Comparison of ENCODE assay signal across 8 mouse cellular contexts in the genomic region with DNA sequence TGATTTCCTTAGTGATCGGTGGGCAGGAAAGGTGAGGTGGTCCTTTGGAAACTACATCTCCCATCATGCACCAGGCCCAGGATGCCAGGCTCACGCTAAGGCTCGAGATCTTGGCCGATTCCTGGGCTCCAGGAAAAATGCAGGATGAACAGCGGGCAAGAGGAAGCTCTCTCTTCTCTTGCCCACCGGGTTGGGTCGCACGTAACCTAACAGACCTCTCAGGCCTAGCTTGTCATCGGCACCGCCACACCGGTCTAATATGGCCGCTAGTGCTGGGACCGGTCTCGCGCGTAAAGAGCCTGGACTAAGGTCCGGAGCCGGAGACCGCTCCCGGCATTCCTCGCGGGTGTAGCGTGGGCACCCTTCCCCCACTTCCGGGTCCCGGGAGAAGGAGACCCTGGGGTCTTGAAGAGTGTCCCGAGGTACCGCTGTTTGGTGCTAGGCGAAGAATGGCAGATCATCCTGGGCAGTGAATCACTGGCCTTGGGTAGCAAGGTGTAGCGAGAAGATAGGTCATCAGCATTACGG. TPM values are rescaled to one million over a fixed set of nuclear protein-coding genes. Genes with fewer than 3 reads are reported as not detected.
DNase-seq lines count a peak whose midpoint lies in the region; ATAC-seq and TF ChIP-seq lines count a peak whose summit lies in the region.

A gene (plus strand): TSS at position 81 of the 528 bp plus-strand sequence.

- H3K27me3 ChIP-seq in ES-Bruce4 (ENCODE audit: control insufficient read depth, insufficient read depth, low read length, poor library complexity, severe bottlenecking) = no peaks in the 10 kb centered on the region
- 0 out of 2 replicates have a peak, but pooled peaks cover 3% of the 10 kb centered on the region for H3K27me3 ChIP-seq in forebrain, embryonic 12.5 days
- no peaks in the 10 kb centered on the region for H3K27me3 ChIP-seq in neural tube, embryonic 15.5 days (replicated peaks)

- peak within 1 kb of the TSS; percentile 52 for H3K27ac ChIP-seq in ES-Bruce4 (ENCODE audit: insufficient read depth, low read length)
- H3K27ac ChIP-seq in forebrain, embryonic 12.5 days = peak within 1 kb of the TSS; percentile 67
- peak within 1 kb of the TSS; percentile 94 for H3K27ac ChIP-seq in neural tube, embryonic 15.5 days (replicated peaks)

- WGBS in forebrain, embryonic 12.5 days = 2% methylated on average over 30 of the region's 30 CpGs
- 1% methylated on average over 30 of the region's 30 CpGs for WGBS in lung, adult 2 months
- WGBS in neural tube, embryonic 15.5 days = 2% methylated on average over 30 of the region's 30 CpGs

- peak within 1 kb of the TSS; percentile 72 for H3K4me2 ChIP-seq in forebrain, embryonic 12.5 days
- H3K4me2 ChIP-seq in neural tube, embryonic 15.5 days = peak within 1 kb of the TSS; percentile 78

- TF ChIP-seq EP300 in ES-Bruce4 (IDR thresholded peaks at IDR 0.05; ENCODE audit: insufficient read depth, low read depth, low read length) = no peak

- peaks cover 9% of the 10 kb centered on the region for H3K36me3 ChIP-seq in ES-Bruce4 (ENCODE audit: control insufficient read depth, insufficient read depth, low read length, poor library complexity, severe bottlenecking)
- 0 out of 2 replicates have a peak, but pooled peaks cover 16% of the 10 kb centered on the region for H3K36me3 ChIP-seq in forebrain, embryonic 12.5 days (replicated peaks)
- peaks cover 13% of the 10 kb centered on the region; the same call in 1 of the 2 replicates for H3K36me3 ChIP-seq in neural tube, embryonic 15.5 days

- peak; percentile 60 for ATAC-seq in forebrain, embryonic 12.5 days (ENCODE audit: low FRiP score)
- ATAC-seq in neural tube, embryonic 15.5 days (ENCODE audit: low FRiP score) = peak; percentile 40

- H3K4me1 ChIP-seq in ES-Bruce4 (ENCODE audit: control insufficient read depth, insufficient read depth, low read length) = peaks cover 6% of the 10 kb centered on the region
- peaks cover 54% of the 10 kb centered on the region for H3K4me1 ChIP-seq in forebrain, embryonic 12.5 days
- H3K4me1 ChIP-seq in lung, adult 2 months (ENCODE audit: control insufficient read depth, insufficient read depth, low read length) = peaks cover 2% of the 10 kb centered on the region
- peaks cover 59% of the 10 kb centered on the region for H3K4me1 ChIP-seq in neural tube, embryonic 15.5 days

- H3K4me3 ChIP-seq in ES-Bruce4 (ENCODE audit: low read depth, low read length) = peak within 1 kb of the TSS; percentile 91
- peak within 1 kb of the TSS; percentile 47 for H3K4me3 ChIP-seq in forebrain, embryonic 12.5 days (replicated peaks)
- peak within 1 kb of the TSS; percentile 87 for H3K4me3 ChIP-seq in lung, adult 2 months (replicated peaks; ENCODE audit: extremely low read depth, low read depth, low read length)
- peak within 1 kb of the TSS; percentile 60 for H3K4me3 ChIP-seq in neural tube, embryonic 15.5 days (replicated peaks)

- intact Hi-C loops in heart, postnatal 10 days (cut with DNase I) = loop anchor here (5.0 kb wide), 1 partner anchor 197 kb away; no protein-coding TSS in a partner anchor

- H3K9ac ChIP-seq in ES-Bruce4 (ENCODE audit: low read depth, poor library complexity, severe bottlenecking) = peak within 1 kb of the TSS; percentile 67
- peak within 1 kb of the TSS; percentile 63 for H3K9ac ChIP-seq in forebrain, embryonic 12.5 days
- peak within 1 kb of the TSS; percentile 70 for H3K9ac ChIP-seq in neural tube, embryonic 15.5 days (replicated peaks)

- TF ChIP-seq POLR2A in ES-Bruce4 (IDR thresholded peaks at IDR 0.05; ENCODE audit: insufficient read depth, low read length) = peak; percentile 41
- peak; percentile 34; the same call in 1 of the 2 replicates for TF ChIP-seq POLR2A in lung, adult 2 months (IDR thresholded peaks at IDR 0.05; ENCODE audit: borderline replicate concordance, extremely low read depth, low read depth, low read length)

- no peak for TF ChIP-seq CTCF in ES-Bruce4 (IDR thresholded peaks at IDR 0.05; ENCODE audit: low read depth, low read length)
- no peak for TF ChIP-seq CTCF in lung, adult 2 months (IDR thresholded peaks at IDR 0.05; ENCODE audit: insufficient read depth, low read length)

- H3K9me3 ChIP-seq in ES-Bruce4 (replicated peaks; ENCODE audit: control insufficient read depth, insufficient read depth, low read length, poor library complexity, severe bottlenecking) = no peaks in the 10 kb centered on the region
- no peaks in the 10 kb centered on the region for H3K9me3 ChIP-seq in forebrain, embryonic 12.5 days
- no peaks in the 10 kb centered on the region for H3K9me3 ChIP-seq in neural tube, embryonic 15.5 days (replicated peaks)

- DNase-seq in c-Kit-positive CD71-negative TER-119-negative erythroid progenitor cells, embryonic 14.5 days (ENCODE audit: low read depth) = peak; percentile 56
- peak; percentile 81 to 85 for DNase-seq in heart, postnatal 10 days
- peak; percentile 87 to 92 for DNase-seq in kidney, postnatal 4 days
- peak; percentile 84 for DNase-seq in lung, adult 2 months
- DNase-seq in thymus, postnatal 10 days (ENCODE audit: low spot score in 2 of 2) = peak; percentile 43 to 54

RNA-seq across cellular contexts. Expression of the gene that starts here (rescaled TPM):
- 6.9 and 8.6 TPM in 2 replicates for polyA plus RNA-seq in ES-Bruce4 (2011; ENCODE audit: insufficient read depth, insufficient read length, low read depth, missing spikeins)
- polyA plus RNA-seq in forebrain, embryonic 12.5 days (2016; fragmentation: Nextera tagmentation; extraction: Ambion mirVana) = 32.0 and 33.0 TPM in 2 replicates
- 10 to 100 TPM; 11.3 to 13.8 TPM for total RNA-seq in heart, postnatal 10 days (2021)
- 5.2 and 9.2 TPM in 2 replicates for polyA plus RNA-seq in lung, adult 2 months (2012; rRNA removed)
- 27.9 and 31.6 TPM in 2 replicates for polyA plus RNA-seq in neural tube, embryonic 15.5 days (2015; fragmentation: Nextera tagmentation; extraction: Ambion mirVana)

Comparison
In these comparisons a context has a peak if more than half of its experiments do, and no peak if none do; other contexts are left out.
1. Peak in every context shown above with its lines: DNase-seq, ATAC-seq, H3K4me3 ChIP-seq and H3K27ac ChIP-seq.